Mouse (Mus musculus): ENCODE data around the gene Yars.

The Yars gene

GRCm38 (mm10) chr4:129251482-129252125, 62.0 kb downstream of the Yars start:
- DNase-seq: no peak

- DNase-seq: no peak
Measured at GRCm38 (mm10) chr4:129252492-129252891, 62.9 kb downstream of the Yars start.

DNA sequence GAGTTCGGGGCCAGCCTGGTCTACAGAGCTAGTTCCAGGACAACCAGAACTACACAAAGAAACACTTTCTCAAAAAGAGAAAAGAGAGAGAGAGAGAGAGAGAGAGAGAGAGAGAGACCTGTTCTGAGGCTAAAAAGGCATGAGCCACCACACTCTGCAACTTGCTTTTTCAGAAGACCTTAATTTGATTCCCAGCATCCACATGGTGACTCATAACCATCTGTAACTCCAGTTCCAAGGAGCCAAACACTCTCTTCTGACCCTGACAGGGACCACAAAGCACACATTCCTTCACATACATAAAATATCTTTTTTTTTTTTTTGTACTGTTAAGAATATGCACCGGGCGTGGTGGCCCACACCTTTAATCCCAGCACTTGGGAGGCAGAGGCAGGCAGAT, 65.0 kb downstream of the Yars start:
- no peak for DNase-seq

GRCm38 (mm10) chr4:129256450-129257380, 67.2 kb downstream of the Yars start:
- DNase-seq: no peak

DNA sequence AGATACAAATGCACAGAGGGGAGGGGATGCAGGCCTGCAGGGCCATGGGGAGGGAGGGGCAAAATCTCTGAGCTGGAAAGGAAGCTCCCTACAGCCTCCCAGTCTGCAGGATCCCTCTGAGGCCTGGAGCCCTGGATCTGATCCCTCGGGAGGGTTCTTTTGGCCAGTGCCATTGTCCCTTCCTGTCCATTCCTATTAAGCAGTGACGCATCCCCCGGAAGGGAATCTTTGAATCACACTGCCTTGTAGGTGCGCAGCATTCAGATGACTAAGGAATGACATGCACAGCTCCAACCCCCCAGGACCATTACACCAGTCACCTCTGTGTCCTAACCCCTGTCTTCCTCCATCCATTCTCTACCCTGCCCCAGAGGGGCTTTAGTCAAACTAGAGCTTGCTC, 69.5 kb downstream of the Yars start:
- no peak for DNase-seq

GRCm38 (mm10) chr4:129260678-129261077, 71.1 kb downstream of the Yars start:
- DNase-seq: no peak

DNA sequence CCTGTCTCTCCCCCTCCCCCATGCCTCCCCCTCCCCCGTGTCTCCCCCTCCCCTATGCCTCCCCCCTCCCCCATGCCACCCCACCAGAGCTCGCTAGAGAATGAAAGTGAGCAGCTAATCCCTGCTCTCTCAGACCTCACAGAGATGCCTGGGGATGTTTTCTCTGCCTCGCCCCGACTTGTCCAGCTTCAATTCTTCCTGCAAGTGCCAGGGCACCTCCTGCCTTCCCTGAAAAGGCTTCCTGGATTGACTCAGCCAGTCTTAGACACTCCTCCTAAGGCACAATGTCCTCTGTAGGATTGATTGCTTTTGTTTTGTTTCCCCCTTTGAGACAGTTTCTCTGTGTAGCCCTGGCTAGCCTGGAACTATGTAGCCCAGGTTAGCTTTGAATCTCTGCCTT, 71.6 kb downstream of the Yars start, which contains the start of gene C77080:
Gene C77080 (minus strand): TSS at position 209 of the 400 bp plus-strand sequence.
- no peak for DNase-seq

- DNase-seq: peak; percentile 50 to 60
Measured at GRCm38 (mm10) chr4:129263225-129264021, 73.9 kb downstream of the Yars start.

DNA sequence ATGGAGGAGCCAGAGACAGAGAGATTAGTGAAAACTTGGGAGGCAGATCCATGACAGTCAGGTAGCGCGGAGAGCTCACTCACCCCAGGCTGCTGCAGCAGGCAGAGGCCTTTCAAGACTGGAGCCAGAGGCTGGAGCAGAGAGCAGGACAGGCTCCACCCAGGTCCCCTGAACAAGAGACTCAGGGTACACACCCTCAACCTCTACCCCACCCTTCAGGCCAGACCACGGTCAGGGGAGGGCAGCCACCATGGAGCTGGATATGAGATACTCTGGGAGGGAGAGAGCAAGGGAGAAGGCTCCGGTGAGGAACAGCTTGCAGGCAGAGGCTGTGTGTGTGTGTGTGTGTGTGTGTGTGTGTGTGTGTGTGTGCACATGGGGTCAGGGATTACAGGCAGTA, 76.6 kb downstream of the Yars start:
- DNase-seq: no peak

DNA sequence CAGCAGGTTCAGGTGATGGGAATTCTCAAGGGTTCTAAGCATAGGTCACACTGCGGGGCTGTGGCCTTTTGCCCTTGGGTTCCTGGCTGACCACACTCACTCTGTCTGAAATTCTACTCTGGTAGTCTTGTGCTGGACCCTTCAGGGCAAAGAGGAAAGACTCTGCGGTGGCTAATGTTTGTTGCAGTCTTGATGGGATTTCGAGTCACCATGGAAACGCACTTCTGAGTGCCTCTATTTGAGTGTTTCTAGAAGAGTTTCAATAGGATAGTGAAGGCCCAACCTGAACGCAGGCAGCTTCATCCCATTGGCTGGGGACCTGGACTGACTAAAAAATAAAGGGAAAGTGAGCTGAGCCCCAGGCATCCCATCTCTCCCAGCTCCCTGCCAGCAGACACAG, 77.3 kb downstream of the Yars start:
- no peak for DNase-seq

- no peak for DNase-seq
Measured at GRCm38 (mm10) chr4:129268698-129269097, 79.1 kb downstream of the Yars start.
